Mouse (Mus musculus) c-Kit-positive CD71-positive TER-119-negative erythroid progenitor cells, embryonic 14.5 days (primary cell): ENCODE results near the gene Dupd1.

ENCODE experiments used
- DNase-seq: peaks from one replicate; pipeline ENCODE4 v3.0.0-alpha.2; 2013; ENCODE audit warnings: low read depth

The Dupd1 gene

GRCm38 (mm10) chr14:21722021-21722698 lies 7.8 kb upstream of the Dupd1 start:
- DNase-seq: no peak

GRCm38 (mm10) chr14:21720430-21721205 lies 6.2 kb upstream of the Dupd1 start:
- DNase-seq: no peak

DNA sequence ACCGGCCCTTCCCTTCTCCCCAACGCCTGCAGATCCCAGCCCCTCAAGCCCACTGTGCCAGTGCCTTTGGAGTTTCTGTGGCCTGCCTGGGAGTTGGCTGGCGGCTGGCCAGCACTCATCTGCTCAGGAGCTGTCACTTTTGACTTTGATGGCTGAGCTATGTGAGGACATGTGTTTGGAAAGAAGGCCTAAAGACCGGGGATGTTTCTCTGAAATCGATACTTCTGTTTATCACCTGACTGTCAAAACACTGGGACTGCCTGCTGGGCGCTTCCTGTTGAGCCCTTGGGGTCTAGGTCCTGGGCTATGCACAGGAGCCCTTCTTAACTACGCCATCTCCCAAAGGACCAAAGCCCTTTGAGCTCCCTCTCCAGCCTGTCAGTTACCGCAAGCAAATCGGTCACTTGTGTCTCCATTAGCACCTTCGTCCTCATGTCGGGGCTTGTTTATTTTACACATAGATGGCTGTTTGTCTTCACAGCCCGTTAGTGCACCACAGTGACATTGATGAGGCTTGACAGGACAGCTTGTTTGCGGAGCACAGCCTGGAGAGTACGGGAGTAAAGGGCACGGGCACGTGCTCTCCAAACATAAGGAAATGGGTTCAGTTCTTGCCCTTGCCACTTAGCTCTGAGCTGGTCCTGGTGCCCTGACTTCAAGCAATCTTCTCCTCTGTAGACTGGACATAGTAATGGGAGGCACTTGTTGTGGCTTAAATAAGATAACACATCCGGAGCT lies 5.4 kb upstream of the Dupd1 start:
- DNase-seq: no peak

- DNase-seq: no peak
Measured at GRCm38 (mm10) chr14:21711231-21711630, 3.1 kb downstream of the Dupd1 start.

DNA sequence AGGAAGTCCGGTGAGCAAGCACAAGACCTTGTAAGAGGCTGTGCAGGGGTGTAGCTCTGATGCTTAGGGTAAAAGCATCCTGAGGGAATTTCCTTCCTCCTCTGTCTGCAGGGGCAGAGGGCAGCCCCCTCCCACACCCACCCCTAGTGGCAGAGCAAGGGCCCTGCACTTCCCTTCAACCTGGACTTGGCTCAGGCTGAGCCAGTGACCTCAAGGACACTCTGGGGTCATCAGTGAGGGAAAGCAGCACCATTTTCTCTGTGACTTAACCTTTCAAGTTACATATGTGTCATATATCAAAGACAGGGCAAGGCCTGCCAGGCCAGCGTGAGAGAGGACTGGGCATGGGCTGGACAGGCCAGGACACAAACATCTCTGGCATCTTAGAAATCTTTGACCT lies 4.8 kb downstream of the Dupd1 start:
- no peak for DNase-seq

DNA sequence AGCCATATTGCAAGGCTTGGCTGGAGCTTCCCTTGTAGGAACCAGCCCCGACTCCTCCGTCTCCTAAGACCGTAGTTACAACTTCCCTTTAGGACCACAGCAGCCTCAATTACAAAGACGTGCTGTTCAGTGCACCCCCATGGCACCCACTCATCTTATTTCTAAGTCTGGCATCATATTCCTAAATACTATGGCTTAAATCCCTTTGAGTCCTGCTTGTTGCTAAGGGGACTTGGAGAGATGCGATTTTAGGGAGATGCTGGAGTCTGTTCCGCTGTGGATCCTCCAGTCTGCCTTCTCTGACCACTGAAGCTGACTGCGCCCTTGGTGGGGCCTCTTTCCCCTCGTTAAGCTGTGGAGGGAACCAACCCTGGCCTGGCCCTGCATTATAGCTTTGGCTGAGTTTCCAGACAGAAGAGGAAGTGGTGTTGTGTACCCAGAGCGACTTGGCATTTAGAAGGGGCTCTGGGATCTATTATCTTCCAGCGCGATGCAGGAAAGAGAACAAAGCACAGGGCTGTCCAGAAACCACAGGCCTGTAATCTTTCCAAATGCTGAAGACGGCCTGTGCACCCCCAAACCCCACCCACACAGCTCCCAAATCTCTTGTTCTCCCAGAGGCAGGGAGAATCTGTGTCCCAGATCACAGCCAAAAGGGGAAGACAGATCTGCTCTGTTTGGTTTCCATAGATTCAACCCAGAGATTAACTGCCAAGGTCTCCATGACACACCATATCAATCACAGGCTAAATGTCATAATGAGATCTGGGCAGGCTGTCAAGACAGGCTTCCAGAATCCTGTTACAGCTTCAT lies 7.4 kb downstream of the Dupd1 start:
- no peak for DNase-seq

DNA sequence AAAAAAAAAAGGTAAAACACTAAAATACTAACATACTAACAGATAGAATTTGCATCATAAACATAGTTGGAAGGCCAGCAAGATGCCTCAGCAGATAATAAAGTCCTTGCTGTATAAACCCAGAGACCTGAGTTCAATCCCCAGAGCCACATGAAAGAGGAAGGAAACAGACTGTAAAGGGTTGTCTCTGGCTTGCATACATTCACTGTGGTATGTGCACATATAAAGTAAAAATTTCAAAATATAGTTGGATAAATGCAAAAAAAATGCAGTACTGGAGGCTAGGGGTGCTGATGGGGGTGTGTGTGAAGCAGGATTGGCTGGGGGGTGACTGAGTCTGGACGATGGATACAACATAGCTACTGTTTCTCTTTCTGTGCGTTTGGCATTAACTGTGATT lies 8.9 kb downstream of the Dupd1 start:
- DNase-seq: no peak

DNA sequence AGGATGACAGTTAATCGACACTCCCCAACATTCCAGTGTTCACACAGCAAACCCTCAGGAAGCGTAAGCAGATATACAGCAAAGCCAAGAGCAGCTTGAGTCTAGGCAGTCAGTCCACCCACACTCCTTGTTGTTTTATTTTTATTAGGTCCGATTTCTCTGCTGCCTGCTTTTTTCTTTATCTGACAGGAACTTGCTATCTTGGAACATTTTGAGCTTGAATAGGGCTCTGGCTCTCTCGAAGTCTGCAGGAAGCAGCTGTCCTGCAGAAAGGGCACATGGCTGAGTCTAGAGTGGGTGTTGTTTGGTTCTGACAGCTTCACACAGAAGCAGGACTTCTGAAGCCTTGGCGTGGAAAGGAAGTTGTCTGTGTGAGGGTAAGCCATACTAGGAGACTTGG lies 11.1 kb downstream of the Dupd1 start:
- no peak for DNase-seq

DNA sequence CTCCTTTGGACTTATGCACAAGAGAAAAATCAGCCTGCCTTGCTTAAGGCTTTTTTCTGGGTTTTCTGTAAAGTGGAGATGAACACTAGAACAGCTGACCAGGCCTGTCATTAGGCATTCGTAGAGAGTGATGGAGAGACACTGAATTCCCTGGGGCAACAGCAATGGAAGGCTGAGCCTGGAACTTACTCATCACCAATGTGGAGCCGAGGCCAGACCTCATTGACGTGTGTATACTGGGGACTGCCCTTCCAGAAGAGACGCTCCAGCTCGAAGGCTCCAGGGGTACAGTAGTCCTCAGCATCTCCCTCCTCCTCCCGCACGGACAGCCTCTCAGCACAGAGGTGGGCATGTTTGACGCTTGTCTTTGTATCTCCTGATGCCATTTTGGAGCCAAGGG lies 11.7 kb downstream of the Dupd1 start:
- no peak for DNase-seq

DNA sequence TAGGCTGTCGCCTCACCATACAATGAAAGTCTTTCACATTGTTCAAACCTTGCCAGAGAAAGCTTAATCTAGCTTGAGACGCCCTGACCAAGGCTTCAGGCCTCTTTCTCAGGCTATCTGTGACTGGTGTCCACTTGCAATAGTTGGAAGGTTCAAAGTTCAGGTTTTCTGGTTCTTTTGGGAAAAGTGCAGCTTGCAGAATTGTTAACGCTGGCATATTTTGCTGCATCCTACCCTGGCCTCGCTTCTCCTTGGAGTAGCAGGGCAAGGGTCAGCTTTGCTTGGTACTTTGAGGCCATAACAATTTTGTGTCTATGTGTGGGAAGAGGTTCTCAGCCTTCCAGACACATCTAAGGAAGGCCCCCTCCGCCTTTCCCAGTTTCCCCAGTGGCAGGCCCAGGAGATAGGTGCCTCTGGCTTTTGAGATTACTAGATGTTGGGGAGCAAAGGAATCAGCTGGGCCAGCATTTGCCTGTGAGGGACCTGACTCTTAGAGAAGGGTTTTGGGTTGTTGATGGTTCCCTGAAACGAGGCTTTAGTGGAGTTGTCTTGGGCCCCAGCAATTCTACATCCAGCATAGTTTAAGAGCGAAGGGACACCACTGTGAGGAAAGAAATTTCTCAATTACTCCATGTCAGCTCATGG lies 18.1 kb downstream of the Dupd1 start:
- DNase-seq: peak; percentile 36

DNA sequence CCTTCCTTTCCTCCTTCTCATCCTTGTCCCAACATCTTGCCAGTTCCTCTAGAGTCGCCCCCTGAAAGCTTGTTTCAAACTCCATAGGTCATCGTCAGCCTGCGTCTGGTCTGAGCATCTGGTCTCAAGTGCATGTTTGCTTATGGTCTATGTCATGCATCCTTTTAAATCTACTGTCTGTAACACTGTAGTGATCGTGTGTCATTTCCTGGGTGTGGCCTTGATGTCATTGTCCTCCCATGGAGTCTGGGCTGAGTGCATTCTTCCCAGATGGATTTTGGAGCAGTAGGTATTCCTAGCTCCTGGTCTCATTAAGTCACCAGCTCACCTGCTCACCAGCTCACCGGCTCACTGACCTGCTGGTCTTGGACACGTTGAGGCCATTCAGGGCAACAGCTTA lies 19.4 kb downstream of the Dupd1 start:
- no peak for DNase-seq

- no peak for DNase-seq
Measured at GRCm38 (mm10) chr14:21691070-21691469, 23.3 kb downstream of the Dupd1 start.

DNA sequence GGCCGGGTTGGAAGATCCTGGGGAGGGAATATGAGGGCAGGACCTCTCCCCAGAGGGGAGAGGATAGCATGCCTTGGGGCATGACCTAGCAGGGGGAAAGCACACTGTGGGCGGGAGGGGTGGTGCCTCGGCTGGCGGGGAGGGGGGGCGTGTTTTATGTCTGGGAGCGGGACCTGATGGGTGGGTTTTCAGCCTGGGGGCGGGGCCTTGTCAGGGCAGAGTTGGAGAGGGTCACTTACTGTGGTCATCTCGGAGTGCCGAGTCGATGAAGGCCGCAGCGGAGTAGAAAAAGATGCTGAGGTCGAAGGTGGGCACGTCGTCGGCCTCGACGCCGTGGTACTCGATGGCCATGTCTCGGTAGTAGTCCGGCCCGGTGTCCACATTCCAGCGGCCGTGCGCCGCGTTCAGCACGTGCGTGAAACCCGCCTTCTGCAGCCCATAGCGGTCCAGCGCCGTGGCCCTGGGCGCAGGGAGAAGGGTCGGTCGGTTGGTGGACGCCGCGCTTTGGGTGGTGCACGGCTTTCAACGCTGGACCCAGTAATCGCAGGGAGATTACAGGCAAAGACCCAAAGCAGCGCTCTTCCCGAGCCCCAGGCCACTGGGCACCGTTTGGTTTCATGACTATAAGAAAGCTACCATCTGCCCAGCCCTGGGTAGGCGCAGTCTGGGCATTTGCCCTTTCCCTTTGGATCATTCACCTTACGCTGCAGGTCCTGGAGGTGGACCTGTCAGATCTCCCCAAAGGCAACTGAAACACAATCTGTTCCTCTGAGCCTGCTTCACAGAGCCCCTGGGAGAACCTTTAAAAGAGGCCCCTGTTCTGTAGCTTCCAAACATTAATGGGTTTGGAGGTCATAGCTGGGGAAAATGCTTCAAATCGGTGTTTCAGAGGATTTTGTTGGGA lies 27.7 kb downstream of the Dupd1 start:
- DNase-seq: no peak

- no peak for DNase-seq
Measured at GRCm38 (mm10) chr14:21685411-21686146, 28.8 kb downstream of the Dupd1 start.

- no peak for DNase-seq
Measured at GRCm38 (mm10) chr14:21683834-21684233, 30.5 kb downstream of the Dupd1 start.

DNA sequence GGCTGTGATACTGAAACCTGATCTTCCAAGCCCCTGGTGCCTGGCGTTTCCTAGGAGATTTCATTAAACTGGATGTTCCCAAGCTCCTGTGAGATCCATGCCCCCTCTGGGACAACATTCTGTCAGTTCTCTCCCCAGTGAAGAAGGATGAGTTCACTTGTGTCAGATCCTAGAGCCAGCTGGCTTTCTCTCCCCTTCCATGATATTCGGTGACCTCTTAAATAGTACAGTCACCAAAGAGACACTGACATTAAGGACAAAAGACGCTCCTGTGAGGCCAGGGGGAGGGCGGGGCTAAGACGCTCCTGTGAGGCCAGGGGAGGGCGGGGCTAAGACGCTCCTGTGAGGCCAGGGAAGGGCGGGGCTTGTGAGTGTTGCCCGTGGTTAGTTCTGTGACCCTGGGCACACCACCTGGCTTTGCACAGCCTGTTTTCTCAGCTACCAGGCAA lies 31.7 kb downstream of the Dupd1 start:
- DNase-seq: peak; percentile 93

DNA sequence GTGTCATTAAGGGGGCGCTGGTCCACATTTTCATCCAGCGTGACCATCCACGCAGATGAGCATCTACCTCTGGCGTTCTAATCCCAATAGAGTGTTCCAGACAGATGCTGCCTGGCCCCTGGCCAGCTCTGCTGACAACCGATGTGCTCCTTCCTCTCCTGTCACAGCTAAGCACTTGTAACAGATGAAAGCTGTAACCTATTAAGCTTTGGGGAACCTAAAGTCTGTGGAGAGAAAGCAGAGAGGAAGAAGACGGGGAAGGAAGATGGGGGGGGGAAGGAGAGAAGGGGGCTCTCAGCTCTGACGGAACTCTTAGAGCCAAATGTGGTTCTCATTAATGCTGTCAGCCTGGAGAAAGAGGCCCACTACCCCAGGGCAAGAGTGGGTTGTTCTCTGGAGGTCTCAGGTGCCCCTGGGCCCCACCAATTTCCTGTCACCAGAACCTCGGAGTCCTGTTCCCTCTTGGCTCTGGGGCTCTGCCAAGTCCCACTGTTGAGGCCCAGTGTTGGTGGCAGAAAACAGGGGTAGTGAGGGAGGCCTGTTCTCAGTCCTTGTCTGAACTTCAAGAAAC lies 34.7 kb downstream of the Dupd1 start:
- DNase-seq: no peak

- DNase-seq: peak; percentile 64
Measured at GRCm38 (mm10) chr14:21678509-21679285, 35.7 kb downstream of the Dupd1 start.

- DNase-seq: no peak
Measured at GRCm38 (mm10) chr14:21676223-21676622, 38.2 kb downstream of the Dupd1 start.
